Mouse (Mus musculus) limb, embryonic 10.5 days (tissue): ENCODE measurements around the gene Mlxipl. TPM values are rescaled to one million over a fixed set of nuclear protein-coding genes. Genes with fewer than 3 reads are reported as not detected.
A peak's percentile ranks its signal among the peaks of the same experiment; 100 is the strongest.

Source experiments
- DNase-seq: peaks from one replicate; pipeline ENCODE4 v3.0.0-alpha.2; 2017; ENCODE audit warnings: low spot score
- H3K27ac ChIP-seq: fragments of 300-500 bp; sonication (generic); 2 replicates; pipeline ENCODE4 v1.5.1; 2016; ENCODE audit warnings: mild to moderate bottlenecking
- H3K27me3 ChIP-seq: fragments of 300-500 bp; sonication (generic); 2 replicates; pipeline ENCODE4 v1.6.1; 2016; ENCODE audit warnings: low read depth, mild to moderate bottlenecking; ENCODE audit not compliant: poor library complexity, severe bottlenecking
- H3K36me3 ChIP-seq: fragments of 300-500 bp; sonication (generic); 2 replicates; pipeline ENCODE4 v1.6.1; 2016; ENCODE audit warnings: mild to moderate bottlenecking, moderate library complexity
- H3K4me1 ChIP-seq: fragments of 300-500 bp; sonication (generic); 2 replicates; pipeline ENCODE4 v1.6.1; 2016
- H3K4me3 ChIP-seq: fragments of 300-500 bp; sonication (generic); 2 replicates; pipeline ENCODE4 v1.5.1; 2016; ENCODE audit warnings: mild to moderate bottlenecking, moderate library complexity
- H3K9me3 ChIP-seq: fragments of 300-500 bp; sonication (generic); replicated peaks from 2 replicates; pipeline ENCODE4 v1.6.1; 2016; ENCODE audit warnings: mild to moderate bottlenecking
- WGBS: fragments of 180-500 bp; shearing (Covaris S2); methylation state at CpG from one replicate; pipeline ENCODE4 v1.1.7; 2016; 5-methylcytosine and 5-hydroxymethylcytosine counted together
- polyA plus RNA-seq: library from polyadenylated mRNA; unstranded; fragments of >200 nt; fragmentation: Nextera tagmentation; extraction: Ambion mirVana; gene quantifications from 2 replicates; pipeline ENCODE4 v1.2.1, GENCODE M21; 2016

The Mlxipl gene
- polyA plus RNA-seq, 1 experiment from 2014 or later = 5.1 TPM

DNA sequence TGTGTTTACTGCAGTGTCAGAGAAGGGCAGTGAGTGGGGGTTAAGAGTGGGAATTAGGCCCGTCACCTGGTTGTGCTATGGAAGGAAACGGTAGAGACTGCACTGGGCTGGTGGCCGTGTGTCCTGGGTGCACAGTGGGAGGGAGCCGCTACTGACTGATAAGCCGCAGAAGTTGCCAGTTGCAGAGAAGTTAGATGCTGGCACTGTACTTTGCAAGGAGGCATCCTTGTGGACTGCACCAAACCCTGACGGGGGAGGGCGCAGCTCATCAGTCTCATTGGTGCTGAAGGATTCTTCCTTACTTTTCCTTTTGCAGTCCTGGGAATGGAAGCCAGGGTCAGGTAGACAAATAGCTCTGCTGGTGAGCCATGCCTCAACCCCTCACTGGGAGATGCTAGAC is 72.0 kb downstream of the Mlxipl start:
- H3K27me3 ChIP-seq = no peaks in the 10 kb centered on the region
- no peak overlapping the region for H3K4me3 ChIP-seq
- no peak overlapping the region for H3K27ac ChIP-seq
- WGBS = 96% methylated on average over 7 of the region's 7 CpGs
- H3K4me1 ChIP-seq = no peaks in the 10 kb centered on the region
- peaks cover 69% of the 10 kb centered on the region for H3K36me3 ChIP-seq
- DNase-seq = no peak
- H3K9me3 ChIP-seq = no peaks in the 10 kb centered on the region

DNA sequence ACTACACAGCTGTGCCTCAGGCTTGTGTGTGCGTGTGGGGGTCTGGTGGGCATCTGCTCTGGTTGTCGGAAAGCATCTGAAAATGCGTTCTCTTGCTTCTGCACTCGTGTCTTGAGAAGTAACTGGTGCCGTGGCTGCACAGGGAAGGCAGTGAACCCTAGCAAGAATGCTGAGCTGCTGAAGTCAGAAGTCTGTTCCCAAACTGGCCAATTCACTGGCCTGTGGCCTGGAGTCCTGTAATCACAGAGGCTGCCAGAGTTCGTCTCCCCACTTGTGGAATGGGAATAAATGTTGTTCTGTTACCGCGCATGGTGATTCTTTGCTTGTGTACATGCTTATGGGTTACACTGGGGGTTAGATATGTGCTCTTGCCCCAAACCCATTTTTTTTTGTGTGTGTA is 72.7 kb downstream of the Mlxipl start:
- Histone ChIP-seq H3K36me3 (peaks cover 62% of the 10 kb centered on the region), H3K4me3 (no peak overlapping the region), H3K27me3 (no peaks in the 10 kb centered on the region), H3K4me1 (no peaks in the 10 kb centered on the region), H3K9me3 (no peaks in the 10 kb centered on the region), H3K27ac (no peak overlapping the region)
- 95% methylated on average over 8 of the region's 8 CpGs for WGBS
- no peak for DNase-seq

DNA sequence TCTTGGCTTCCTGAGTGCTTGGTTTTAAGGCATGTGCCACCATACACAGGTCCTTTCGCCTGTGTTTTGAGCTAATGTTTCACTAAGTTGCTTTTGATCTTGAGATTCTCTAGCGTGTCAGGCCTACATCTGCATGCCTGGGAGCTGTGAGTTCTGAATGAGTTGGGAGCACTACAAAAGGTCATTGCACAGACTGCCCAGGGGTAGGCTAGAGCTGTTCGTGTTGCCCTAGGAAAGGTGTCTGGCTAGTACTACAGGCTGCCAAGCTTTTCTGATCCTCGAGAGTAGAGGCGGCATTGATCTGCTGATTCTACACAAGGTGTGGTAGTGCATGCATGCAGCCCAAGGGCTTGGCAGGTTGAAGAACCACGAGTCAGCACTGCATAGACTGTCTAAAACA is 73.1 kb downstream of the Mlxipl start:
- H3K9me3 ChIP-seq = no peaks in the 10 kb centered on the region
- peaks cover 59% of the 10 kb centered on the region for H3K36me3 ChIP-seq
- H3K4me3 ChIP-seq = no peak overlapping the region
- no peak for DNase-seq
- no peak overlapping the region for H3K27ac ChIP-seq
- H3K27me3 ChIP-seq = no peaks in the 10 kb centered on the region
- peaks cover under 1% of the 10 kb centered on the region for H3K4me1 ChIP-seq
- WGBS = 89% methylated on average over 6 of the region's 6 CpGs

DNA sequence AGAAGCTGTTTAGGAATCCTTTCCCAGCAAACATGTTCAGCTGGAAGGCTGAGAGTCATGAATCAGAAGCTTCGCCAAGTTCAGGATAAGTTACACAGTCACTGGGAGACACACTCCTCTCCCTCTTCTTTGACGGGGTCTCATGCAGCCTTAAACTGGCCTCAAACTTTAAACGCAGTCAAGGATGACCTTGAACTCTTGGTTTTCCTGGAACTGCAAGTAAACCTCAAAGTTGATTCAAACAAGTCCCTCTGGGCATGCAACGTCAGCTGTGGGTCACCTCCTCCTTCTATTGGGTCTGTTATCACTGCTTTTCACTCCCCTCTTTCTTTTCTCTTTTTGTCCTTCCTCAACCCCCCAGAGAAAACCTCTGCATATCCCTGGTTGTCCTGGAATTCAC is 77.2 kb downstream of the Mlxipl start:
- Histone ChIP-seq H3K27me3 (no peaks in the 10 kb centered on the region), H3K4me3 (no peak overlapping the region), H3K36me3 (peaks cover 38% of the 10 kb centered on the region), H3K9me3 (no peaks in the 10 kb centered on the region), H3K4me1 (peaks cover 16% of the 10 kb centered on the region), H3K27ac (no peak overlapping the region)
- DNase-seq = no peak
- WGBS = 90% methylated on average over 4 of the region's 4 CpGs

DNA sequence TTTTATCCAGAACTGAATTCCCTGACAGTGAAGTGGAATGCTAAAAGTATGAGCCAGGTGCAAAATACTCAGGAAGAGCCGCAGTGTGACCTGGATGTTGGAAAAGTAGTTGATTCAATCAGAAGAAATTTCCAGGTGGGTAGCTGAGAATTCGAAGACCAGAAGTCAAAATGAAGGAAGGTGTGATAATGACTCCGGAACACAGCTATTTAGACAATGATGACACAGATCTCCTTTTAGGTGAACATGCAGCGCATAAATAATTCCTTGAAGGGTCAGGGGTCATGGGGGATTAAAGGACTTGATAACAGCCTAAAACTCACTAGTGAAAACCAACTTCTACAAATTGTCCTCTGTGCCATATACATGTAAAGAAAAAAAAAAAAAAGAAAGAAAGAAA is 77.8 kb downstream of the Mlxipl start:
- H3K9me3 ChIP-seq = no peaks in the 10 kb centered on the region
- 95% methylated on average over 4 of the region's 4 CpGs for WGBS
- H3K27me3 ChIP-seq = no peaks in the 10 kb centered on the region
- H3K27ac ChIP-seq = no peak overlapping the region
- no peak overlapping the region for H3K4me3 ChIP-seq
- peaks cover 38% of the 10 kb centered on the region for H3K36me3 ChIP-seq
- no peak for DNase-seq
- H3K4me1 ChIP-seq = peaks cover 16% of the 10 kb centered on the region

DNA sequence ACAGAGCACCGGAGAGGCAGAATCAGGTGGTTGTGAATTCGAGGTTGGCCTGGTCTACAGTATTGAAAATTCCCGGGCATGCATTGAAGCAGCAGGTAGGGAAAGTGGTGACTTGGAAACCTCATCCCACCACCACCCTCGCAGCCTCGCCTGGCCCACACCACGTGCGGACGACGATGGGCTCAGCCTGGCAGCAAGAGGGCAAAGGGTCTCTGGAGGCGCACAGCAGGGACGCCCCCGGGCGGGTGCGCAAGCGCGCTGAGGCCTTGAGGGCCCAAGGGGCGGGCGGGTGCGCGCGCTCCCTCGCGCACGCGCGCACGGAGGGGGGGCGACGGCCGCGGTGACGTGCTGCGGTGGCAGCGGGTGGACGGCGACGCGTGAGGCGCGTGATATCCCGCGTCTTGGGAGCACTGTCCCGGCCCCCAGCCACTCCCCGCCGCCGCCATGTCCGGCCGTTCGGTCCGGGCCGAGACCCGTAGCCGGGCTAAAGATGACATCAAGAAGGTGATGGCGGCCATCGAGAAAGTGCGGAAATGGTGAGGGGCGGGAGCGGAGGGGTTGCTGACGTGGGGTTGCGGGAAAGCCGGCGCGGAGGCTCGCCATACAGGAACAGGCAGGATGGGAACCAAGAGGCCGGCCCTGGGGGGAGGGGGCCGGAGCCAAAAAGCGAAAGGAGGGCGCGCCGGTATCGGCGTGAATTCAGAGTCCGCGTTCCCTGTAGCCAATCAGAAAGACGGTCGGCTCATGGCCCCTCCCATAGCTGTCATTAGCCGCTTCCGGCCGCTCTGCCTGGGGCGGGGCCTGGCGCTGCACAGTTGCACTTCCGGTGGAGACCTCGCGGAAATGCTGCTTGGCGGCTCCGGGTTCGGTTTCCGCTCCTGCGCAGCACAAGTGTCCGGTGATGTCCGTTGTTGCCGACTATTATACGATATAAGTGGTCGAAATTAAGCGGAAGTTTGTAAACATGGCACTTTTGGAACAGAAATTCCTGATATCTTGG is 78.7 kb downstream of the Mlxipl start, which contains the start of gene Bcl7b:
Gene Bcl7b (plus strand): TSS at position 221 of the 1,000 bp plus-strand sequence.
- H3K9me3 ChIP-seq = no peaks in the 10 kb centered on the region
- H3K27ac ChIP-seq = peak within 1 kb of the TSS; percentile 97
- H3K4me3 ChIP-seq = peak within 1 kb of the TSS; percentile 70
- peaks cover 38% of the 10 kb centered on the region for H3K36me3 ChIP-seq
- no peaks in the 10 kb centered on the region for H3K27me3 ChIP-seq
- DNase-seq = peak; percentile 99
- 2% methylated on average over 81 of the region's 95 CpGs for WGBS
- peaks cover 16% of the 10 kb centered on the region for H3K4me1 ChIP-seq

DNA sequence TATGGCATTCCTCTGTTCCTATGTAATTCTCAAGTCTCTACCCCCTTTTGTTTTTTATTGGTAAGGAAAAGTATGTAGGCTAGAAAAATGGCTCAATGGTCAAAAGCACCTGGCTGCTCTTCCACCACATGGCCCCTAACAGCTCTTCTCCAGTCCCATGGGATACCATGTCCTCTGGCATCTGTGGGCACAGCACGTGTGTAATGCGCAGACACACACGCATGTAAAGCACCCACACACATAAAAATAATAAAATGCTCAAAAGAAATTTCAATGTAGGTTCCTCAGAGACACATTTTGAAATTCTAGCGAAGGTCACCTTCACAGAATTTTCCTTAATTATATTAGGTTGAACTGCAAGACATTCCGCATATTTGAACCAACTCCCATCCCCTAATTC is 79.8 kb downstream of the Mlxipl start:
- Histone ChIP-seq H3K4me3 (peak overlapping the region; percentile 70), H3K27ac (peak overlapping the region; percentile 97), H3K4me1 (peaks cover 16% of the 10 kb centered on the region), H3K27me3 (no peaks in the 10 kb centered on the region), H3K36me3 (peaks cover 46% of the 10 kb centered on the region), H3K9me3 (no peaks in the 10 kb centered on the region)
- whole genome bisulfite sequencing = 92% methylated on average over 5 of the region's 5 CpGs
- DNase-seq = no peak

DNA sequence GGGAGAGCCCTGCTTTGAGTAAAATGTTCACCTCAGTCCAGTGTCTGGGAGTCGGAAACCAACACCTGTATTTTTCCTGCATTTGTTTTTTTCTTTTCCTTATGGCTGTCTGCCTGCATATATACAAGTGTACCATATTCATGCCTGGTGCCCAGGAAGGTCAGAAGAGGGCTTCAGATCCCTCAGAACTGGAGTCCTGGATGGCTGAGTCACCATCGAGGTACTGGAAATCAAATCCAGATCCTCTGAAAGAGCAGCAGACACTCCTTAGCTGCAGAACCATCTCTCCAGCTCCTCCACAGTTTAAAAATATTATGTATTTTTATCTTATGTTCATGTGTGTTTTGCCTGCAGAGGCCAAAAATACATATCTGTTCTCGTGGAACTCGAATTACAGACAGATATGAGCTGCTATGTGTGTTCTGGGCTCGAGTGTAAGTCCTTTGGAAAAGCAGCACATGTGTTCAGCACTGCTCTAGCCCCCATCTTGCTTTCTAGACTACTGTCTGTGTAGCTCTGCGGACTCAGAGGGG is 82.1 kb downstream of the Mlxipl start:
- WGBS = 91% methylated on average over 6 of the region's 6 CpGs
- no peak for DNase-seq
- peaks cover 16% of the 10 kb centered on the region for H3K4me1 ChIP-seq
- H3K4me3 ChIP-seq = no peak overlapping the region
- H3K36me3 ChIP-seq = peaks cover 65% of the 10 kb centered on the region
- no peaks in the 10 kb centered on the region for H3K27me3 ChIP-seq
- no peaks in the 10 kb centered on the region for H3K9me3 ChIP-seq
- H3K27ac ChIP-seq = no peak overlapping the region

DNA sequence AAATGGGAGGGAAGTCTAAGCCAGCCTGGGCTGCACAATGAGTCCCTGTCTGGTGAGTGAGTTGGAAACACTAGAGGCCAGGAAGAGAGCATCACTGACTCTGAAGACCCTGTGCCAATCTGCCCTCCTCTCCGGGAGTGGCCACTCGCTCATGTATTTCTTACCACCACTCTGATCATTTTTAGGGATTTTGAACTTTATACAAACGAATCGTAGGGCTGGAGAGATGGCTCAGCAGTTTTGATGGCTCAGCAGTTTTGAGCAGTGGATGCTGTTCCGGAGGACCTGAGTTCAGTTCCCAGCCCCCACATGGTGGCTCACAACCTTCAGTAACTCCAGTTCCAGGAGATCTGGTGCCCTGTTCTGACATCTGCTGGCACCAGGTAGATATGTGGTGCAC is 83.3 kb downstream of the Mlxipl start:
- Histone ChIP-seq H3K4me3 (no peak overlapping the region), H3K4me1 (peaks cover 14% of the 10 kb centered on the region), H3K27ac (no peak overlapping the region), H3K27me3 (no peaks in the 10 kb centered on the region), H3K36me3 (peaks cover 78% of the 10 kb centered on the region), H3K9me3 (no peaks in the 10 kb centered on the region)
- no peak for DNase-seq
- 91% methylated on average over 5 of the region's 5 CpGs for WGBS

DNA sequence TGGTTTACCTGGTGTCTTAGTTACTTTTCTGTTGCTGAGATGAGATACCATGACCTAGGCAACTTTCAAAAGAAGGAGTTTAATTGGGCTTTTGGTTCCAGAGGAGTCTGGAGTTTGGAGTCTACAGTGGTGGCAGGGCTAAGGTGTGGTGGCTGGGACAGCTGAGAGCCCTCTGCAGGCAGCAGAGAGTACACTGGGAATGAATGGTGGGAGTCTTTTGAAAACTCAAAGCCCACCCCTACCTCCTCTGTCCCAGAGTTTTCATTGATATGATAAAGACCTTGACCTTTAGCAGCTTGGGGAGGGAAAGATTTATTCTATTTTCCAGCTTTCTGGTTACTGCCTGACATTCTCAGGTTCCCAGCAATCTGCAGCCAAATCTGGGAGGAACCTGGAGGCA is 85.4 kb downstream of the Mlxipl start:
- H3K27me3 ChIP-seq = no peaks in the 10 kb centered on the region
- no peak overlapping the region for H3K27ac ChIP-seq
- no peak overlapping the region for H3K4me3 ChIP-seq
- H3K9me3 ChIP-seq = no peaks in the 10 kb centered on the region
- H3K4me1 ChIP-seq = peaks cover under 1% of the 10 kb centered on the region; the same call in 1 of the 2 replicates
- DNase-seq = no peak
- peaks cover 97% of the 10 kb centered on the region for H3K36me3 ChIP-seq

DNA sequence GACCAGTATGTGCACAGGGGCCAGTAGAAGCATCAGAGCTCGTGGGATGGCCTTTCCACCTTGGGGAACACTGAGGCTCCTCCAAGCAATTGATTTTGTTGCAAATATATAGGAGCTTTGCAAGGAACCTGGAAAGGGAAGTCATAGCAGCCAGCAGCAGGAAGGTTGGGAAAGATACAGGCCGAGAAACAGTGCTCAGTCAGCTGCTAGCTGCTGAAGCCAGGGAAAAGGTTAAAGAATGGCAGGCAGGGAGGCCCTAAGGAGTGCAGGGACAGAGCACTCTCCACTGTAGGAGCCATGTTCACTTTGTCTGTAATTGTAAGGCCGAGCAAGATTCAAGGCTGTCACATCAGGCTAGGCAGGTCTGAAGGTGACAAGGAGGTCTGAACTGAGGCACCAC is 88.8 kb downstream of the Mlxipl start:
- H3K36me3 ChIP-seq = peaks cover 96% of the 10 kb centered on the region

DNA sequence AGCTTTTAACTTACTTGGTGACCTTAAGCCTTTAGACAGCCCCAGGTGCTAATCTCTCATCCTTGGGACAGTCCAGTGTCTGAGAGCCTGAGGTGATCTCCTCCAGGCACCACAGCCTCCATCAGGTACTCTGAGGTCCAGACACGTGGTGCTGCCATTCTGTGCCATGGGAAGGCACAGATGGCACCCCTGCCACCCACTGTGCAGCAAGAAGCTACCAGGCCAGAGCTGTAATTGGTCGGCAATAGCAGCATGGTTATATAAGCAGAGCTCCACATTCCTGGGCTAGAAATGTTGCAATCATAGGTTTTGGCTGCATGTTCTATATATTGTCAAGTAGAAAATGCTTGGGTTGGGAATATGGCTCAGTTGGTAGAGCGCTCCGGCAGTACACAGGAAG is 89.3 kb downstream of the Mlxipl start:
- Histone ChIP-seq H3K9me3 (no peaks in the 10 kb centered on the region), H3K27ac (no peak overlapping the region), H3K27me3 (no peaks in the 10 kb centered on the region), H3K4me1 (no peaks in the 10 kb centered on the region), H3K4me3 (no peak overlapping the region), H3K36me3 (peaks cover 93% of the 10 kb centered on the region)
- no peak for DNase-seq
- 92% methylated on average over 4 of the region's 4 CpGs for WGBS

More for the DNA sequence above, 88.8 kb downstream of the Mlxipl start:
- Histone ChIP-seq H3K27ac (no peak overlapping the region), H3K4me1 (no peaks in the 10 kb centered on the region), H3K9me3 (no peaks in the 10 kb centered on the region), H3K4me3 (no peak overlapping the region), H3K27me3 (no peaks in the 10 kb centered on the region)
- DNase-seq = no peak
- WGBS = 84% methylated on average over 3 of the region's 3 CpGs

DNA sequence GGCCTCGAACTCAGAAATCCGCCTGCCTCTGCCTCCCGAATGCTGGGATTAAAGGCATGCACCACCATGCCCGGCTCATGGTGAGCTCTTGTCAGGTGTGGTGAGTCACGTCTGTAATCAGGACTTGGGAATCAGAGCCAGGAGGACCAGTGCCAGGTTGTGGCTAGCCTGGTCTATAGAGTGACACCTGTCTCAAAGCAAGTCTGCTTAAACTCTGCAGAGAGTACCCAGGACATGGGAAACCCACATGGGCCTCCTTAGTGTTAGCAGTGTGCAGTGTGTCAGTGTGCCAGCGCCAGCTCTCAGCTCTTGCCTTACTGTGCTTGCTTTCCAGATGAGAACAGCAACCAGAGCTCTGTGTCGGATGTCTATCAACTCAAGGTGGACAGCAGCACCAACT is 89.9 kb downstream of the Mlxipl start:
- Histone ChIP-seq H3K4me1 (no peaks in the 10 kb centered on the region), H3K27ac (no peak overlapping the region), H3K27me3 (no peaks in the 10 kb centered on the region), H3K9me3 (no peaks in the 10 kb centered on the region), H3K4me3 (no peak overlapping the region), H3K36me3 (peaks cover 91% of the 10 kb centered on the region)
- 88% methylated on average over 7 of the region's 7 CpGs for WGBS
- no peak for DNase-seq
